Mouse (Mus musculus): ENCODE results near the gene Etnk2. TPM values are rescaled to one million over a fixed set of nuclear protein-coding genes. Genes with fewer than 3 reads are reported as not detected.

Etnk2 gene
- polyA plus RNA-seq, 1 experiment from 2014 or later: 20.3 TPM

- peak; percentile 9 for ATAC-seq (ENCODE audit: low read depth)
- H3K9ac ChIP-seq (ENCODE audit: low read depth, low read length): no peak overlapping the region
- WGBS (ENCODE audit: insufficient replicate concordance): 56% methylated on average over 5 of the region's 5 CpGs
- H3K36me3 ChIP-seq (ENCODE audit: control insufficient read depth, insufficient read depth): no peaks in the 10 kb centered on the region
- peaks cover 21% of the 10 kb centered on the region for H3K27me3 ChIP-seq (ENCODE audit: control insufficient read depth, insufficient read depth, low read depth, low read length)
- no peak overlapping the region for H3K4me2 ChIP-seq (ENCODE audit: low read depth, low read length)
- peak overlapping the region; percentile 35; the same call in 1 of the 2 replicates for H3K27ac ChIP-seq (ENCODE audit: low read length)
- H3K4me1 ChIP-seq (ENCODE audit: control insufficient read depth, low read depth, low read length): peaks cover 4% of the 10 kb centered on the region
- no peaks in the 10 kb centered on the region for H3K9me3 ChIP-seq (replicated peaks; ENCODE audit: control insufficient read depth, low read length)
- no peak overlapping the region for H3K4me3 ChIP-seq (ENCODE audit: low read depth, low read length)
These were observed 1.3 kb upstream of the Etnk2 start for GRCm38 (mm10) chr1:133362103-133362502.

GRCm38 (mm10) chr1:133364022-133364630, 754 bp downstream of the Etnk2 start:
- Histone ChIP-seq H3K9ac (ENCODE audit: low read depth, low read length) (peak overlapping the region; percentile 61), H3K4me2 (ENCODE audit: low read depth, low read length) (peak overlapping the region; percentile 61), H3K4me3 (ENCODE audit: low read depth, low read length) (peak overlapping the region; percentile 59), H3K27me3 (ENCODE audit: control insufficient read depth, insufficient read depth, low read depth, low read length) (peaks cover 21% of the 10 kb centered on the region), H3K9me3 (replicated peaks; ENCODE audit: control insufficient read depth, low read length) (no peaks in the 10 kb centered on the region), H3K4me1 (ENCODE audit: control insufficient read depth, low read depth, low read length) (peaks cover 16% of the 10 kb centered on the region), H3K36me3 (ENCODE audit: control insufficient read depth, insufficient read depth) (no peaks in the 10 kb centered on the region), H3K27ac (ENCODE audit: low read length) (peak overlapping the region; percentile 80)
- WGBS (ENCODE audit: insufficient replicate concordance): 5% methylated on average over 27 of the region's 27 CpGs
- ATAC-seq (ENCODE audit: low read depth): no peak

- no peak for ATAC-seq (ENCODE audit: low read depth)
- 37% methylated on average over 2 of the region's 2 CpGs for WGBS (ENCODE audit: insufficient replicate concordance)
- Histone ChIP-seq H3K36me3 (ENCODE audit: control insufficient read depth, insufficient read depth) (no peaks in the 10 kb centered on the region), H3K9me3 (replicated peaks; ENCODE audit: control insufficient read depth, low read length) (no peaks in the 10 kb centered on the region), H3K4me1 (ENCODE audit: control insufficient read depth, low read depth, low read length) (peaks cover 16% of the 10 kb centered on the region), H3K27ac (ENCODE audit: low read length) (no peak overlapping the region), H3K4me3 (ENCODE audit: low read depth, low read length) (no peak overlapping the region), H3K4me2 (ENCODE audit: low read depth, low read length) (no peak overlapping the region), H3K9ac (ENCODE audit: low read depth, low read length) (no peak overlapping the region), H3K27me3 (ENCODE audit: control insufficient read depth, insufficient read depth, low read depth, low read length) (peaks cover 21% of the 10 kb centered on the region)
These were observed 1.5 kb downstream of the Etnk2 start for GRCm38 (mm10) chr1:133364890-133365289.

GRCm38 (mm10) chr1:133366951-133367605, 3.7 kb downstream of the Etnk2 start:
- H3K27me3 ChIP-seq (ENCODE audit: control insufficient read depth, insufficient read depth, low read depth, low read length): peaks cover 21% of the 10 kb centered on the region
- no peaks in the 10 kb centered on the region for H3K9me3 ChIP-seq (replicated peaks; ENCODE audit: control insufficient read depth, low read length)
- H3K27ac ChIP-seq (ENCODE audit: low read length): peak overlapping the region; percentile 22
- no peak; the same call in 1 of the 2 replicates for ATAC-seq (ENCODE audit: low read depth)
- H3K36me3 ChIP-seq (ENCODE audit: control insufficient read depth, insufficient read depth): no peaks in the 10 kb centered on the region
- H3K9ac ChIP-seq (ENCODE audit: low read depth, low read length): no peak overlapping the region
- H3K4me1 ChIP-seq (ENCODE audit: control insufficient read depth, low read depth, low read length): peaks cover 16% of the 10 kb centered on the region
- no peak overlapping the region for H3K4me2 ChIP-seq (ENCODE audit: low read depth, low read length)
- 33% methylated on average over 10 of the region's 10 CpGs for WGBS (ENCODE audit: insufficient replicate concordance)
- H3K4me3 ChIP-seq (ENCODE audit: low read depth, low read length): no peak overlapping the region

- Histone ChIP-seq H3K9ac (ENCODE audit: low read depth, low read length) (no peak overlapping the region), H3K4me3 (ENCODE audit: low read depth, low read length) (no peak overlapping the region), H3K27ac (ENCODE audit: low read length) (peak overlapping the region; percentile 22), H3K9me3 (replicated peaks; ENCODE audit: control insufficient read depth, low read length) (no peaks in the 10 kb centered on the region), H3K4me2 (ENCODE audit: low read depth, low read length) (no peak overlapping the region), H3K4me1 (ENCODE audit: control insufficient read depth, low read depth, low read length) (peaks cover 15% of the 10 kb centered on the region), H3K36me3 (ENCODE audit: control insufficient read depth, insufficient read depth) (no peaks in the 10 kb centered on the region), H3K27me3 (ENCODE audit: control insufficient read depth, insufficient read depth, low read depth, low read length) (peaks cover 20% of the 10 kb centered on the region)
- WGBS (ENCODE audit: insufficient replicate concordance): 9% methylated on average over 11 of the region's 11 CpGs
- no peak for ATAC-seq (ENCODE audit: low read depth)
These were observed 4.5 kb downstream of the Etnk2 start for GRCm38 (mm10) chr1:133367606-133368488.

- Histone ChIP-seq H3K4me1 (ENCODE audit: control insufficient read depth, low read depth, low read length) (peaks cover 15% of the 10 kb centered on the region), H3K27ac (ENCODE audit: low read length) (no peak overlapping the region)
- no peak for ATAC-seq (ENCODE audit: low read depth)
These were observed 5.3 kb downstream of the Etnk2 start for GRCm38 (mm10) chr1:133368644-133369043.

GRCm38 (mm10) chr1:133370352-133370751, 7.0 kb downstream of the Etnk2 start:
- Histone ChIP-seq H3K9me3 (replicated peaks; ENCODE audit: control insufficient read depth, low read length) (no peaks in the 10 kb centered on the region), H3K4me3 (ENCODE audit: low read depth, low read length) (no peak overlapping the region), H3K4me2 (ENCODE audit: low read depth, low read length) (no peak overlapping the region), H3K9ac (ENCODE audit: low read depth, low read length) (no peak overlapping the region), H3K27me3 (ENCODE audit: control insufficient read depth, insufficient read depth, low read depth, low read length) (no peaks in the 10 kb centered on the region), H3K4me1 (ENCODE audit: control insufficient read depth, low read depth, low read length) (peaks cover 15% of the 10 kb centered on the region), H3K27ac (ENCODE audit: low read length) (no peak overlapping the region), H3K36me3 (ENCODE audit: control insufficient read depth, insufficient read depth) (no peaks in the 10 kb centered on the region)
- no peak for ATAC-seq (ENCODE audit: low read depth)
- WGBS (ENCODE audit: insufficient replicate concordance): 47% methylated on average over 4 of the region's 4 CpGs

More at GRCm38 (mm10) chr1:133368644-133369043, 5.3 kb downstream of the Etnk2 start:
- Histone ChIP-seq H3K4me3 (ENCODE audit: low read depth, low read length) (no peak overlapping the region), H3K9ac (ENCODE audit: low read depth, low read length) (no peak overlapping the region), H3K9me3 (replicated peaks; ENCODE audit: control insufficient read depth, low read length) (no peaks in the 10 kb centered on the region), H3K27me3 (ENCODE audit: control insufficient read depth, insufficient read depth, low read depth, low read length) (peaks cover 12% of the 10 kb centered on the region), H3K36me3 (ENCODE audit: control insufficient read depth, insufficient read depth) (no peaks in the 10 kb centered on the region), H3K4me2 (ENCODE audit: low read depth, low read length) (no peak overlapping the region)
- 60% methylated on average over 10 of the region's 10 CpGs for WGBS (ENCODE audit: insufficient replicate concordance)

- peaks cover 15% of the 10 kb centered on the region for H3K4me1 ChIP-seq (ENCODE audit: control insufficient read depth, low read depth, low read length)
- H3K9me3 ChIP-seq (replicated peaks; ENCODE audit: control insufficient read depth, low read length): no peaks in the 10 kb centered on the region
- no peak for ATAC-seq (ENCODE audit: low read depth)
- no peaks in the 10 kb centered on the region for H3K36me3 ChIP-seq (ENCODE audit: control insufficient read depth, insufficient read depth)
- no peak overlapping the region for H3K4me2 ChIP-seq (ENCODE audit: low read depth, low read length)
- H3K27me3 ChIP-seq (ENCODE audit: control insufficient read depth, insufficient read depth, low read depth, low read length): no peaks in the 10 kb centered on the region
- no peak overlapping the region for H3K9ac ChIP-seq (ENCODE audit: low read depth, low read length)
- peak overlapping the region; percentile 57 for H3K27ac ChIP-seq (ENCODE audit: low read length)
- 63% methylated on average over 6 of the region's 6 CpGs for whole genome bisulfite sequencing (ENCODE audit: insufficient replicate concordance)
- H3K4me3 ChIP-seq (ENCODE audit: low read depth, low read length): no peak overlapping the region
These were observed 8.1 kb downstream of the Etnk2 start for GRCm38 (mm10) chr1:133371431-133371830.
